Mouse (Mus musculus) small intestine, adult 2 months (tissue): ENCODE data around the gene Atp5c1.

ENCODE experiments used
- CTCF ChIP-seq: fragments of 200-500 bp; IDR thresholded peaks from 2 replicates; pipeline ENCODE4 v1.5.1; 2012; ENCODE audit warnings: low read depth, mild to moderate bottlenecking, control low read depth, inconsistent platforms, low read length, moderate library complexity, mixed read lengths; ENCODE audit not compliant: insufficient replicate concordance, insufficient read length; ENCODE audit errors: extremely low read depth
- POLR2A ChIP-seq: fragments of 200-500 bp; IDR thresholded peaks from 2 replicates; pipeline ENCODE4 v1.6.1; 2012; ENCODE audit warnings: low read depth, mild to moderate bottlenecking, control low read depth, inconsistent platforms, low read length, moderate library complexity

DNA sequence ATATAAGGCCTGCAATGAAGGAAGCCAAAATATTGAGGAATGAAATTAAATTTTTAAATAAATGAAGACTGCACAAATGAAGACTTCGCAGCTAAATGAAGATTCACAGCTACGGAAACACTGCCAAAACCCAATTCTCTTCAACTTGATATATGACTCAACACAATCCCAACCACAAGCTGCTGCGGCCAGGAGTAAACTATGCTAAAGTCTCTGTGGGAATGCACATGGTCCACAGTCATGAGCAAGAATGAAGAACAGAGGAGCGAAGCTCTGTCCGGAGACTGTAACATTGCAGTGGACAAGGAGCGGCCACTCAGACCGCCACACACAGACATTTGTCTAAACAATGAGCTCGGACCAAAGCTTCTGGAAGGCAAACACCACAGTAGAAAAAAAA lies 3.6 kb downstream of the Atp5c1 start:
- TF ChIP-seq POLR2A = no peak
- no peak for TF ChIP-seq CTCF
